Mouse (Mus musculus) cerebellum, adult 9-10 months (tissue): ENCODE results near the gene Mtmr12.

Experiments used
- DNase-seq: peaks from one replicate; pipeline ENCODE4 v3.0.0; 2022

Gene Mtmr12

DNA sequence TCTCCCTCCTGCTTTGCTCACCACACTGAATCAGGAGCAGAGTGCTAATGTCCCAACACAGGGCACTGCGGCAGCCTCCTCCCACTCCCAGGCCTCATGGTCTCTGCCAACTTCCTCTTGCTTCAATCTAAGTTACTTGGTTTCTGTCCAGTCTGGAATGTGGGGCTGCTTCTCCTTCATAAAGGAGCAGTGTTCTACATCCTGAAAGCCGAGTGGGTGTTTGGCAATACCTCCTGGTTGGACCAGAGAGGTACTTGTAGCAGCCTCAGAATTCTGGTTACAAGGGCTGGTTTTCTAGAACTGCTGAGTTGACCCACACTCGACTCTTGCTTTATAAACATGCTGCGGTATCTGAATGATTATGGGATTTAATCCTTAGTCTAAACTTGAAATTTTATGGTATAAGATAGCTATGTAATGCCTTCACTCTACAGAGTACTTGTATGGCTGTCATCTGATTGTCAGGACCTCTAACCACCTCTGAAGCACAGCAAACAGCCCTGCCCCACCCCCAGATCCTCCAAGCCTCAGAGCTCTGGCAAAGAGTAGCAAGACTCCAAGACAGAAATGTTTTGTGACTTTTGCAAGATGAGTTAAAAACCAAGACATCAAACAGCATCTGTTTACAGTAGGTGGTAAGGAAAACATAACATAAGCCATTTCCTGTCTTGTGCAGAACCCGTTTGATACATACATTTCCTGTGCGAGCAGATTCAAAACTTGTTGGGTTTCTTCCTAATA, 80.1 kb downstream of the Mtmr12 start:
- DNase-seq, result no peak

DNA sequence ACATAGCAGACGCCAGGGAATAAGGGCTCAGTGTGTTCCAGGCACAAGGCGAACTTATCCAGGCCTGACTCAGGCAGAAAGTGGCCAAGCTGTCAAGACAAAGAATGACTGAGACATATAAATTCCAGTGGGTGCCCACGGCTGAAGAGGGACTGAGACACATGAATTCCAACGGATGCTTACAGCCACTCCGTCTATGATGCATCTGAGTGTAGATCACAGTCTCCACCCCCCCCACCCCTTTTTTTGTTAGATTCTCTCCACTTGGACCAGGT, 80.6 kb downstream of the Mtmr12 start:
- DNase-seq, result no peak

DNA sequence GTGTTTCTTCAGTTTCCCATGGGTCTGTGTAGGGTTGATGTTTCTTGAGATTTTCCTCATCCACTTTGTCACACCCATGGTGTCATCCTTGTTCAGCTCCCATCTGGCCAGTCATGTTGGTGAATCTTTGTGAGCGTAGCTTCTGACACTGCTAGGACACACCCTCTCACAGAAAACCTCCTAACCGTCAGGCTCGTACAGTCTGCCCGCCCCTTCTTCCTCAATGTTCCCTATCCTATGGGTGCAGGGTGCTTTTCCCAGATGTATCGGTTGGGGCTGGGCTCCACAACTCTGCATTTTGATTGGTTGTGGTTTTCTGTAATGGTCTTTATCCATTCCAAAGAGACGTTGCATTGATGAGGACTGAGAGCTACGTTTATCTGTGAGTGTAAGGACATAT, 85.5 kb downstream of the Mtmr12 start:
- no peak for DNase-seq

DNA sequence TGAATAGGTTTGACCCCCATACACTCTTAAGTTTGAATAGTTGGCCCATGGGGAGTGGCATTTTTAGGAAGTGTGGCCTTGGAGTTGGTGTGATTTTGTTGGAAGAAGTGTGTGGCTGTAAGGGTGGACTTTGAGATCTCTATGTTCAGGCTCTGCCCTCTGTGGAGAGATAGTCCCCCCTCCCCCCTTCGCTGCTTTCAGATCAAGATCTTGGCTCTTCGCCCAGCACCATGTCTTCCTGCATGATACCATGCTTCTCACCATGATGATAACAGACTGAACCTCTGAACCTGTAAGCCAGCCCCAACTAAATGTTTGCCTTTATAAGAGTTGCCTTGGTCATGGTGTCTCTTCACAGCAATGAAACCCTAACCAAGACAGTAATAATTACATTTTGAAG, 86.9 kb downstream of the Mtmr12 start:
- DNase-seq, result no peak

- no peak for DNase-seq
Observed at GRCm38 (mm10) chr15:12296228-12296627, 91.4 kb downstream of the Mtmr12 start.

GRCm38 (mm10) chr15:12298231-12298737, 93.5 kb downstream of the Mtmr12 start:
- no peak for DNase-seq

DNA sequence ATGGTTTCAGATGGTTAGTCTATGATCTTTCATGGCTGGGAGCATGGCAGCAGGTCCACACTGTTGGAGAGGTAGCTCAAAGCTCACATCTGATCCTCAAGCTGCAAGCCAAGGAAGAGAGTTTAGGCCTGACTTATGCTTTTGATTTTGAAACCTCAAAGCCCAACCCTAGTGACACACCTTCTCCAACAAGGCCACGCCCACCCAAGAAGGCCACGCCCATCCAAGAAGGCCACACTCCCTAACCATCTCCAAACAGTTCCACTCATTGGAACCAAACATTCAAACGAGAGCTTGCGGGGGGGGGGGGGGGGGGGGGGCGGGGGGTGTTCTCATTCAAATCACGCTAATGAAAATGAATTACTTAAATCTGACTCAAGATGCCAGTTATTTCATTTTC, 96.9 kb downstream of the Mtmr12 start:
- DNase-seq, result no peak

DNA sequence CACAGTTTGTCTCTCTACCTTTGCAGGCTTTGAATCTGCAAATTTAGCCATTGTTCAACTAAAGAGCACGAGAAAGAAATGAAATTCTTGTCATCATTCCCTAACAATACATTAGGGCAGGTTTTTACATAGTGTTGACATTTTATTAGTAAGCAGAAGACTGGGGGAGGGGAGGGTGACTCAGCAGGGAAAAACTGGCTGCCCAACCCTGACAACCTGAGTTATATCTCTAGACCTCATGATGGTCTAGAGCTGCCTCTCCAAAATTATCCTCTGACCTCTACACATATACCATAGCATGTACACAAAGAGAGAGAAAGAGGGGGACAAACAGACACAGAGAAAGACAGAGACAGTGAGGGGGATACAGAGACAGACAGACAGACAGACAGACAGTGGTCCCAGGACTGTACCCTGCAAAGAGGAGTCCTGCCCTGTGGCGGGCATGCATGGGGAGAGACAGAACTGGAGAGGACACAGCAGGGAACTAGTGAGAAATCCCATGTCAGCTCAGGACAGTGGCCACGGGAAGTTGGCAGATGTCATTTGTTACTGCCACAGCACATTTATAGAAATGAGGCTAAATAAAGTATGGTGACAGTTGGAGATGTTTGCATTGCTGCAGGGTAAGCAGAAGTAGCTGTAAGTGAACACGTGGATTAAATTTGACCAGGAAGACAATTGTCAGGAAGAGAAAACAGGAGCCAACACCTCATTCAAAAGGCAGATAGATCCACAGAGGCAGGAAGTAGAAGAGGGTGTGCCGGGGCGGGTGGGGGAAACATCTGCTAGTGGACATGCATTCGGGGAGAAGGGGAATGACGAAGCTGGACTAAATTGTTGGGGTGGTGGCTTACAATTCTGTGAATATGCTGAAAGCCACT, 101.6 kb downstream of the Mtmr12 start:
- DNase-seq, result no peak

- no peak for DNase-seq
Observed at GRCm38 (mm10) chr15:12307114-12307513, 102.3 kb downstream of the Mtmr12 start.

- DNase-seq, result no peak
Observed at GRCm38 (mm10) chr15:12308539-12308938, 103.7 kb downstream of the Mtmr12 start.

DNA sequence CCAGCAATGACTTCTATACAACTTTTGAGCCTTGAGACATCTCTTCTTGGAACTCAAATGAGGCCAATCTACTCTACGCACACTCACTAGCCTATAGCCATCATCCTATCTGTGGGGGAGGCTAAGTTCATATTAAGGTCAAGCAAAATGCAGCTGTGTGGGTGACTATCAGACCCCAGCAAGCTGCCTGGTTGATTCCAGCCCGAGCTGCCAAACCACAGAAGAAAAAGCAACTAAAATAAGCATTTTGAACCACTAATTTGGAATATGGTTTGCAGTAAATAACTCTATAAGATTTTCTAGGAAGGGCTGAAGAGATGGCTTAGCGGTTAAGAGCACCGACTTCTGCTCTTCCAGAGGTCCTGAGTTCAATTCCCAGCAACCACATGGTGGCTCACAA, 105.8 kb downstream of the Mtmr12 start:
- DNase-seq, result no peak

DNA sequence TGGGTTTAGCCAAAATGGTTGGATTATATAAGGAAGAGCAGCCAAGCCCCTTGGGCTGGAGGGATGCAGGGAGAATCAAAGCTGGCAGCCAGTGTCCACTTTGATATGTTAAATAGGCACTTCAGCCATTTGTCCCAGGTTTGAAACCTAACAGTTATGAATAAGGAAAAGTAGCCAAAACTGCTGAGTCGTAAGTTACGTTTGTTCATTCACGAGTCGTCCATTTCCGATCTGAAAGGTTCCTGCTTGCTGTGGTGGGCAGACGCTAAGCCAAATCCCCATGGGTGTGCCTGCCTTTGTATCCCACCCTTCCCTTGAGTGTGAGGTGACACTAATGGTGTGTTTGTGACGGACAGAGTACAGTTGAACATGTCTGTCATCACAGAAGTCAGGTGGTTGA, 106.6 kb downstream of the Mtmr12 start:
- no peak for DNase-seq

- DNase-seq, result no peak
Observed at GRCm38 (mm10) chr15:12313255-12313654, 108.4 kb downstream of the Mtmr12 start.

DNA sequence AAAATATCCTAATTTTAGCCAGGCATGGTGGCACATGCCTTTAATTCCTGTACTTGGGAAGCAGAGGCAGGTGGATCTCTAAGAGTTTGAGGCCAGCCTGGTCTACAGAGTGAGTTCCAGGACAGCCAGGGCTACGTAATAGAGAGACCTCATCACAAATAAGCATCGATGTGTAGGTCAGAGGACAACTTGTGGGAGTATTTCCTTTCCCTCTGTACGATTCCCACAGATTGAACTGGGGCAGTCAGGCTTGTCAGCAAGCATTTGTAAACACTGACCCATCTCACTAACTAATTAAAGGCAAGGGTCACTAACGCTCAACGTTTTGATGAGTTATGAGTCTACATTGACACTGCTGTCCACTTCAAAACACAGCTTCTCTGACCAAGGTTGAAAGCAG, 109.8 kb downstream of the Mtmr12 start:
- no peak for DNase-seq

DNA sequence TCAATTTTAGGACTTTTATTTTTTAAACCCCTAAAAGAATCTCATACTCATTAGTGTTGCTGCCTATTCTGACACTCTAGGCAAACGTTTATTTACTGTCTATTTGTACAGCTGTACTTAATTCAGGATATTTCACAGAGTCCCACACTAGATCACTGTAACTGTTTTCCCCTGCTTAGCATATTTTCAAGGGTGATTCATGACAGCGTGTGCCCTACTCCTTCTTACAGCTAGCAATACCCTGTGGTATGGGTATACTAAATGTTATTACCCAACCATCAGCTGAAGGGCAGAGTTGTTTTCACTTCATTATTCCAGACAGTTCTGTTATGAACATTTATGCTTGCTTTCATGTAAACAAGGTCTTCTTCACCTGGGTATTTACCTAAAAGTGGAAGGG, 111.2 kb downstream of the Mtmr12 start:
- DNase-seq, result no peak

DNA sequence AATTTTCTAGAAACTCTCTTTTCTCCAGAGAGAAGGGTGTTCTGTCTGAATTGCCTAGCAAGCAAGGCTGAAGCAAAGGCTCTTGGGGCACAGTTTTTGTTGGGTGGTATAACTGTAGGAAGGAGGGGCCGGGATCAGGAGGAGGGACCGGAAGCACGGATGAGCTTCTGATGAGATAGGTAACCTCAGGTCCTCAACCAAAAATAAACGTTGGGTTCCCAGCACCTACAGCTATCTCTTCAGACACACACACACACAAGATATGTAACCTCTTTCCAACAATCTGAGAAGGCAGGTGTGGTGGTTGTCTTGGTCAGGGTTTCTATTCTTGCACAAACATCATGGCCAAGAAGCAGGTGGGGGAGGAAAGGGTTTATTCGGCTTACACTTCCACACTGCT, 112.5 kb downstream of the Mtmr12 start:
- no peak for DNase-seq

GRCm38 (mm10) chr15:12318451-12318850, 113.6 kb downstream of the Mtmr12 start:
- no peak for DNase-seq

- no peak for DNase-seq
Observed at GRCm38 (mm10) chr15:12319889-12320288, 115.1 kb downstream of the Mtmr12 start.

DNA sequence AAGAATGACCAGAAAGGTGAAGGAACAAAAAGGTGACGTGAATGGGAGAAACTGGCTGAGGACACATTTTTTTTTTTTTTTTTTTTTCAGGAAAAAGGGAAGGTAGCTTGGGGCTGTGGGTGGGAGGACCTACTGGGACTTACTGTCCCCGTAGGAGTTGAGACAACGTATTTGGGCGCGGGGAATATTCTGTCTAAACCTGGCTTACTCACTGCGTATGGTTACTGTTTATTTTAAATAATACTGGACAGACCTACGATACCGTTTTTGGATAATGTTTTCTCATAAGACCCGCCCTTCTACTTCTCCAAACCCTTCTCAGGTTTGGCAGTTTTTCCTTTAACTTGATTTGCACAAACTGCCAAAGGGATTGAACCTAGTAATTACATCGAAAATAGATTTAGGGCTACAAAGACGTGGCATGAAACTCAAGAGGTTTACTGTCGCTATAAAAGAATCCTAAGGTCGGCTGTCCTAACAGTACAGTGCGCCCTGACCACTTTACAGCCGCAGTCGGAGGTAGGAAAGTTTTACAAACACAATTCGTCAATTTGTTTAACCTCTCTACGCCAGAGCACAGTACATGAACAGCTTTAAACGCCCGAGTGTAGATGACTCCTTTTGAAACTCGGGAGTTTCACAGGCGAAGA, 115.7 kb downstream of the Mtmr12 start:
- DNase-seq, result no peak

DNA sequence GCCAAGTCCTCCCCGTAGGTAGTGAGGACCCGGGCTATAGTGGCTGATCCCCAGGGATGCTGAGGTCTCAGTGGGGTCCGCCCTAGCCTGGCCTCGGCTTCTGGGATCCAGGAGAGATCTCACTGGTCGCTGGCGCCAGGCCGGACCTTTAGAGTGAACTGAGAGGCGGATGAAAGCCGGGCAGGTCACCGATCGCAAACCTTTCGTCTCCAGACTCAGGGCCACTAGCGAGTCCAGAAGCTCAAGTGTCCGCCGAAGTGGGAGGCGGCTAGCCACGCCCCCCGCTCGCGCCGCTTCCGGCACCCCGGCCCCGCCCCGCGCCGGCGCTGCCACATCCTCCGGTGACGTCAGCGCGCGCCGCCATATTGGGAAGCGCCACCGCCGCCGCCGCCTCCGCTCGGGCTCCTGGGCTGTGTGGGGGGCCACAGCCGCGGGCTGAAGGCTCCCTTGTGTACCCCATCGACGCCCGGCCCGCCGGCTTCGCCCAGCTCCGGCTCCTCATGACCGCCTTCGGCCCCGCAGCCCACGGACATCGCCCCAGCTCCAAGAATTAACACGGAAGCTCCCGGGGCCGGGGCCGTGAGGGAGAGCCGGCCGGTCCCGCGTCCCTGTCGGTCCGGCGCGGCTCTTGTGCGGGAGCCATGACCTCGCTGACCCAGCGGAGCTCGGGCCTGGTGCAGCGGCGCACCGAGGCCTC, 116.4 kb downstream of the Mtmr12 start, which contains the start of gene Golph3:
TSS of gene Golph3 (plus strand) at position 360 of the 697 bp plus-strand sequence.
- peak; percentile 95 for DNase-seq

GRCm38 (mm10) chr15:12321788-12322621, 117.2 kb downstream of the Mtmr12 start, which contains the start of gene 1810049J17Rik:
Gene 1810049J17Rik (minus strand): TSS chr15:12321899.
- DNase-seq, result peak; percentile 47
